Mouse (Mus musculus) erythroblast, embryonic 14.5 days (primary cell): ENCODE measurements around the gene Cgnl1.

Experiments
- GATA1 ChIP-seq: IDR thresholded peaks from 2 replicates; pipeline ENCODE4 v1.6.1; 2012; ENCODE audit warnings: low read length, inconsistent platforms, mixed read lengths
- TAL1 ChIP-seq: IDR thresholded peaks from 3 replicates; pipeline ENCODE4 v1.6.1; 2012; ENCODE audit warnings: low read length, inconsistent platforms, mixed read lengths

DNA sequence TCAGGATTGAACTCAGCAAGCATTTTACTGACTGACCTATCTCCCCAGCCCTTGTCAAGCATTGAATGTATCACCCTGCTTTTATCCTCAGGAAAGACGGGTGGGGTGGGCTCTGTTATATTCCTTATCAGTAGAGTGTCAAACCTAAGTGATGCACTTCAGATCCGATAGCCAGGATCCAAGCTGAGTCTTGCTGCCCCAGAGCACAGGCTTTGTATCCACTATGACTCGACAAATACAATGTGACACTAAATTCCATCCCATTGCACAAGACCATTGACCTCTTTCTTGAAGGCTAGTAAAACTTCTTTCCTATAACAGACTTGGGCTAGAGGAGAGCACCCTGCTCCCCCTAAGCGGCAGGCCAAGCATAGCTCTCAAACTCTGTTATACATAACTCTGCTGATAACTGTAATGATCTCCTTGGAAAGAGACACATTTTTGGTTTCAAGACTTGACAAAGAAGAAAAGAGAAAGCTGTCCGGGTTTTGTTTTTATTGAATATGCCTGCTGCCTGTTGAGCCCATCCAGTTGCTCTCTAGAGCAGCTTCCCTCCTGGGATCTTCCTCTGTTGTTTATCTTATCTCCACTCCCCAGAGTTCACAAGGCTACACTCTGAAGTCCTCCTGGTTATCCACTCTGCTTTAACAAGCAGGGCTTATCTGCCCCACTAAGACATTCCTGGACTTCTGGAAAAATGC lies 94.3 kb downstream of the Cgnl1 start:
- TF ChIP-seq TAL1, result no peak
- no peak for TF ChIP-seq GATA1
